Mouse (Mus musculus) ES-CJ7 (cell line): Measurements from ENCODE around the gene Cited4.
A peak's percentile ranks its signal among the peaks of the same experiment; 100 is the strongest.

Experiments
- DNase-seq: peaks from one replicate; pipeline ENCODE4 v3.0.0; 2011; ENCODE audit warnings: low read depth, low spot score

Gene Cited4

GRCm38 (mm10) chr4:120666358-120667024 lies at the start of gene Cited4:
Gene Cited4 (plus strand): TSS chr4:120666572.
- DNase-seq = peak; percentile 94

GRCm38 (mm10) chr4:120627728-120628127 lies 38.6 kb upstream of the Cited4 start:
- no peak for DNase-seq

GRCm38 (mm10) chr4:120630218-120630931 lies 36.0 kb upstream of the Cited4 start:
- DNase-seq = no peak

GRCm38 (mm10) chr4:120631828-120632227 lies 34.5 kb upstream of the Cited4 start:
- no peak for DNase-seq

GRCm38 (mm10) chr4:120635351-120635750 lies 31.0 kb upstream of the Cited4 start:
- DNase-seq = no peak

GRCm38 (mm10) chr4:120641946-120642345 lies 24.4 kb upstream of the Cited4 start:
- no peak for DNase-seq

GRCm38 (mm10) chr4:120643899-120644298 lies 22.5 kb upstream of the Cited4 start:
- DNase-seq = no peak

- no peak for DNase-seq
Measured at GRCm38 (mm10) chr4:120649369-120650207, 16.8 kb upstream of the Cited4 start.

GRCm38 (mm10) chr4:120650208-120650592 lies 16.2 kb upstream of the Cited4 start:
- DNase-seq = no peak

- DNase-seq = no peak
Measured at GRCm38 (mm10) chr4:120655898-120656297, 10.5 kb upstream of the Cited4 start.

GRCm38 (mm10) chr4:120660485-120660884 lies 5.9 kb upstream of the Cited4 start:
- no peak for DNase-seq

- no peak for DNase-seq
Measured at GRCm38 (mm10) chr4:120664601-120665000, 1.8 kb upstream of the Cited4 start.

GRCm38 (mm10) chr4:120665144-120665700 lies 1.1 kb upstream of the Cited4 start:
- peak; percentile 26 for DNase-seq

GRCm38 (mm10) chr4:120665782-120666181 lies 590 bp upstream of the Cited4 start:
- no peak for DNase-seq

- DNase-seq = no peak
Measured at GRCm38 (mm10) chr4:120667045-120667501, 701 bp downstream of the Cited4 start.

GRCm38 (mm10) chr4:120667555-120667954 lies 1.2 kb downstream of the Cited4 start:
- no peak for DNase-seq

GRCm38 (mm10) chr4:120668551-120668950 lies 2.2 kb downstream of the Cited4 start:
- peak; percentile 35 for DNase-seq

GRCm38 (mm10) chr4:120669585-120669984 lies 3.2 kb downstream of the Cited4 start:
- DNase-seq = no peak

GRCm38 (mm10) chr4:120671046-120671445 lies 4.7 kb downstream of the Cited4 start:
- no peak for DNase-seq

- DNase-seq = no peak
Measured at GRCm38 (mm10) chr4:120673606-120674005, 7.2 kb downstream of the Cited4 start.

GRCm38 (mm10) chr4:120674775-120675451 lies 8.5 kb downstream of the Cited4 start:
- DNase-seq = no peak
